Mouse (Mus musculus) small intestine, adult 2 months (tissue): ENCODE results near the gene Trim62. TPM values are rescaled to one million over a fixed set of nuclear protein-coding genes. Genes with fewer than 3 reads are reported as not detected.

Experiments
- H3K27ac ChIP-seq: fragments of 200-500 bp; 2 replicates; pipeline ENCODE4 v1.5.1; 2012; ENCODE audit warnings: low read depth, low read length, control low read depth, inconsistent platforms; ENCODE audit not compliant: insufficient read depth
- H3K27me3 ChIP-seq: fragments of 200-500 bp; 2 replicates; pipeline ENCODE4 v1.6.1; 2012; ENCODE audit warnings: mild to moderate bottlenecking, moderate library complexity, low read length, inconsistent platforms; ENCODE audit not compliant: control insufficient read depth, insufficient read depth
- H3K36me3 ChIP-seq: fragments of 200-500 bp; 2 replicates; pipeline ENCODE4 v1.6.1; 2012; ENCODE audit warnings: mild to moderate bottlenecking, low read length, control low read depth, inconsistent platforms; ENCODE audit not compliant: control insufficient read depth, insufficient read depth
- H3K4me1 ChIP-seq: fragments of 200-500 bp; 2 replicates; pipeline ENCODE4 v1.6.1; 2012; ENCODE audit warnings: low read length, inconsistent platforms, mixed read lengths; ENCODE audit not compliant: control insufficient read depth, insufficient read depth, insufficient read length
- H3K4me3 ChIP-seq: fragments of 200-500 bp; 2 replicates; pipeline ENCODE4 v1.5.1; 2012; ENCODE audit warnings: low read depth, mild to moderate bottlenecking, control low read depth, inconsistent platforms, low read length, moderate library complexity
- CTCF ChIP-seq: fragments of 200-500 bp; IDR thresholded peaks from 2 replicates; pipeline ENCODE4 v1.5.1; 2012; ENCODE audit warnings: low read depth, mild to moderate bottlenecking, control low read depth, inconsistent platforms, low read length, moderate library complexity, mixed read lengths; ENCODE audit not compliant: insufficient replicate concordance, insufficient read length; ENCODE audit errors: extremely low read depth
- POLR2A ChIP-seq: fragments of 200-500 bp; IDR thresholded peaks from 2 replicates; pipeline ENCODE4 v1.6.1; 2012; ENCODE audit warnings: low read depth, mild to moderate bottlenecking, control low read depth, inconsistent platforms, low read length, moderate library complexity
- WGBS: fragments of 180-500 bp; shearing (Covaris S2); methylation state at CpG from one replicate; pipeline ENCODE4 v1.1.7; 2018; 5-methylcytosine and 5-hydroxymethylcytosine counted together
- polyA plus RNA-seq: library from polyadenylated mRNA; depleted of rRNA; stranded (reverse); fragments of >200 nt; gene quantifications from 2 replicates; pipeline ENCODE4 v1.2.3, GENCODE M21; 2012

Gene Trim62
- polyA plus RNA-seq, 1 experiment, result 7.7 TPM

DNA sequence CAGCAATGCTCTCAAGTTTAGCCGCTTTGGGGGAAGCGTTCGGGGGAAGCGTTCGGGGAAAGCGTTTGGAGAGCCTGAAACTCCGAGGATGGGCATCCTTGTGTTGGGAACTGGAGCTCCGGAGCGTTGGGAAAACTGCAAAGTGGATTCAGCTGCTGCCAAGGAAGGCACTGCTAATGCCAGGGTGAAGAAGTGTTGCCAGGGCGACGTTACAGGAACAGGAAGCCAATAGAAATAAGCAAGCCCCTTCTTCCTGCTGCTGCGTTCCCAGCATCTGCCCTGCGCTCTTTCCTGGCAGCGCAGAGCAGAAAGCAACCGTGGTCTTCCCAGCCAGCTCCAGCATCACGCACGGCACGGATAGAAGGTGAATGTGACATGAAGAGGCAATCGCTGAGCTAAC lies 10.4 kb upstream of the Trim62 start:
- no peaks in the 10 kb centered on the region for H3K36me3 ChIP-seq
- H3K27me3 ChIP-seq, result no peaks in the 10 kb centered on the region
- H3K4me1 ChIP-seq, result no peaks in the 10 kb centered on the region
- no peak overlapping the region for H3K27ac ChIP-seq
- TF ChIP-seq CTCF, result no peak
- WGBS, result 56% methylated on average over 19 of the region's 19 CpGs
- no peak overlapping the region for H3K4me3 ChIP-seq

DNA sequence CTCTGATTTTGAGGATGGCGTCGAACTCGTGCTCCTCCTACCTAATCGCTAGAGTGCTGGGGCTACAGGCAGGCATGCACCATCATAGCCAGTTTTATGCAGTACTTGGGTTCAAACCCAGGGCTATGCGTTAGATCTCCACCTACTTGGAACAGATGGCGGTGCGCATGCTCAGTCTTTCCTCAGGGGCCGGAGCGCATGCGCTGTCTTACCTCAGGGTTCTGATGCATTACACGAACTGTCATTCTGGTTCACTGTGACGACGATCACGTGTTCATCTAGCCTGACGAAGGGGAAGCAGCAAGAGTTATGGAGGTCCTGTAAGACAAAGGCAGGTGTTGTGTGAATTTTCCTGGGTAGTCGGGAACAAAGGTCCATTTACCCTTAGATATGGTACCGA lies 9.3 kb upstream of the Trim62 start:
- H3K36me3 ChIP-seq, result no peaks in the 10 kb centered on the region
- no peaks in the 10 kb centered on the region for H3K27me3 ChIP-seq
- H3K4me3 ChIP-seq, result no peak overlapping the region
- TF ChIP-seq CTCF (no peak), POLR2A (no peak)
- 81% methylated on average over 17 of the region's 17 CpGs for WGBS
- H3K27ac ChIP-seq, result no peak overlapping the region
- no peaks in the 10 kb centered on the region for H3K4me1 ChIP-seq

DNA sequence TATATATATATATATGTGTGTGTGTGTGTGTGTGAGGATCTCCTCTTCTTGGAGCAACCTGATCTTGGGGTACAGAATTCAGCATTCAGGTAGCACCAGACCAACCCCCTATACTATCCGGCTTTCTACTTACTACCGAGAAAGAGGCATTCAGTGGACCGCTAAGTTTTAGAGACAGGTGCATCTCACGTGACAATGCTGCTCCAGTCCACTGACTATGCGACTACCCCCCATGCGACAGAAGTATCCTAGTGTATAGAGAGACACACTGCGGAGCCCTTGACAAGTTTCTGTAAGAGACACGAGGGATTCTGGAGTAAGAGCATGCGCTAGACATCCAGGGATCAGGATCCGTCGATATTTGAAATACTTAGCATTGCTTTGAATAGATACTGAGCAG lies 7.9 kb upstream of the Trim62 start:
- H3K4me3 ChIP-seq, result no peak overlapping the region
- no peaks in the 10 kb centered on the region for H3K27me3 ChIP-seq
- 89% methylated on average over 11 of the region's 11 CpGs for WGBS
- H3K4me1 ChIP-seq, result no peaks in the 10 kb centered on the region
- TF ChIP-seq CTCF (no peak), POLR2A (no peak)
- no peak overlapping the region for H3K27ac ChIP-seq
- H3K36me3 ChIP-seq, result no peaks in the 10 kb centered on the region

GRCm38 (mm10) chr4:128877520-128877919 lies 5.9 kb upstream of the Trim62 start:
- Histone ChIP-seq H3K4me1 (no peaks in the 10 kb centered on the region), H3K27ac (no peak overlapping the region), H3K4me3 (no peak overlapping the region), H3K27me3 (0 out of 2 replicates have a peak, but pooled peaks cover 4% of the 10 kb centered on the region), H3K36me3 (no peaks in the 10 kb centered on the region)
- 22% methylated on average over 6 of the region's 6 CpGs for WGBS
- TF ChIP-seq CTCF (no peak), POLR2A (no peak)

DNA sequence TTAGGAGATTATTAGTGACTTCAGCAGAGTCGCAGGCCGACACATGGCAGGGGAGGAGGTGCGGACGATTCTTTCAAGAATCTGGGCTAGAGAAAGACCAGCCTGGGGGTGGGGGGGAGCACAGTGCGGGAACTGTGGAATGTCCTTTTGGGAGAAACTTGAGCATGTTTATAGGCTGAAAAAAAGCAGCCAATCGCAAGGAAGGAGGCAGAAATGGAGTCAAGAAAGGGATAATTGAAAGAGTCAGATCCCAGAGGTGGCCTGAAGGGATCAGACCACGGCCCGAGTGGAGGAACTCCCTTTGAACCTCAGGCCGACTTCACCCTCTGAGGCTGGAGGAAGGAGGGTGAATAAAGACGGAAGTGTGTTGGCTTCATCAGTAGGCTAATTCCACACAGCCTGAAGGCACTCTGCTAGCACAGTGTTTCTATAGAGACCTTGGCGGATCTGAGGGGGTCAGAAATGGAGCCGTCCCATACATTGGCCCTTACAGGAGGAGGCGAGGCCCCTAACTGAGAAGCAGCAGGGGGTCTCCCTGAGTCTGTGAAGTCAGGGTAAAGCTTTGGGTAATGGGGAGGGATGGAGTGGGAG lies 4.4 kb upstream of the Trim62 start:
- no peak for TF ChIP-seq CTCF
- no peak for TF ChIP-seq POLR2A
- 43% methylated on average over 13 of the region's 13 CpGs for WGBS
- no peak overlapping the region for H3K27ac ChIP-seq

GRCm38 (mm10) chr4:128883801-128884710 lies 676 bp downstream of the Trim62 start:
- no peak overlapping the region for H3K27ac ChIP-seq
- WGBS, result under 1% methylated on average over 94 of the region's 94 CpGs

More for the DNA sequence above, 4.4 kb upstream of the Trim62 start:
- H3K36me3 ChIP-seq, result no peaks in the 10 kb centered on the region
- 0 out of 2 replicates have a peak, but pooled peaks cover 4% of the 10 kb centered on the region for H3K27me3 ChIP-seq
- no peak overlapping the region for H3K4me3 ChIP-seq
- peaks cover 2% of the 10 kb centered on the region; the same call in 1 of the 2 replicates for H3K4me1 ChIP-seq

GRCm38 (mm10) chr4:128884711-128885095 lies 1.3 kb downstream of the Trim62 start:
- no peaks in the 10 kb centered on the region for H3K36me3 ChIP-seq
- TF ChIP-seq CTCF (no peak), POLR2A (no peak)
- H3K4me3 ChIP-seq, result peak overlapping the region; percentile 74; the same call in 1 of the 2 replicates
- WGBS, result 49% methylated on average over 5 of the region's 5 CpGs
- no peak overlapping the region for H3K27ac ChIP-seq
- peaks cover 5% of the 10 kb centered on the region for H3K4me1 ChIP-seq
- H3K27me3 ChIP-seq, result 0 out of 2 replicates have a peak, but pooled peaks cover 4% of the 10 kb centered on the region

More at GRCm38 (mm10) chr4:128883801-128884710, 676 bp downstream of the Trim62 start:
- Histone ChIP-seq H3K4me1 (peaks cover 5% of the 10 kb centered on the region), H3K27me3 (0 out of 2 replicates have a peak, but pooled peaks cover 4% of the 10 kb centered on the region), H3K36me3 (no peaks in the 10 kb centered on the region), H3K4me3 (peak overlapping the region; percentile 74)
- TF ChIP-seq POLR2A (no peak), CTCF (no peak)
